Mouse (Mus musculus): ENCODE results near the gene Gm17655. TPM values are rescaled to one million over a fixed set of nuclear protein-coding genes. Genes with fewer than 3 reads are reported as not detected.
"Not testable (repeated sequence)": the region's sequence is repeated elsewhere in the genome, so short reads cannot be mapped to it uniquely, and the experiment has no call there.

The Gm17655 gene
- total RNA-seq (2021) = 1 to 10 TPM; 1.2 to 2.6 TPM

GRCm38 (mm10) chr5:110072413-110072812 lies at the start of gene Gm17655:
Gene Gm17655, minus strand, starts transcription at chr5:110072513.
- intact Hi-C loops (cut with DNase I); DNase-seq (ENCODE audit: low spot score): not testable (repeated sequence)

DNA sequence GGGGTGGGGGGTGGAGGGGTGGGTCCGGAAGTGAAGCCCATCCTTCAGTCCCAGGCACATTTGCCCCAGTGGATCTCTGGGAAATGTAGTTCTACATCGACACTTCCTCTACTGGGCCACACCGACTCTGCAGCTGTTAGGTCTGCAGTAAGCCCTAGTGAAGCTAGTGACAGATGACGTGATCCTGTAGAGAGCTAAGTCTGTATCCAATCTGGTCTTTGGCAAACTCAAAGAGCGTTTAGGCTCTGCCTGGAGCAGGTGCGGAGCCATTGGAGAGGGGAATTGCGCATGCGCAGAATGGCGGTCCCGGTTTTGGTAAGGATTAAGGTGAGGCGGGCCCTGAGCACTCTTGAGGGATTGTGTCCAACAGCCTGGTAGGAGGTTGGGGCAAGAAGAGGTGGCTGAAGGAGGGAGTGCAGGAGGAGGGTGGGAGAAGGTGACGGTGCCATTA lies 37.7 kb upstream of the Gm17655 start, which contains the start of gene Zfp605:
Gene Zfp605, plus strand, starts transcription at position 102 of the 451 bp plus-strand sequence.
- DNase-seq (ENCODE audit: low spot score) = peak; percentile 70
- intact Hi-C loops (cut with DNase I) = loop anchor here (2.0 kb wide), 1 partner anchor 25 kb away; the partner anchor contains the start of gene Chfr

- intact Hi-C loops (cut with DNase I) = no loop called here
- DNase-seq (ENCODE audit: low spot score) = no peak
These were observed 36.0 kb upstream of the Gm17655 start for GRCm38 (mm10) chr5:110108305-110108628.

DNA sequence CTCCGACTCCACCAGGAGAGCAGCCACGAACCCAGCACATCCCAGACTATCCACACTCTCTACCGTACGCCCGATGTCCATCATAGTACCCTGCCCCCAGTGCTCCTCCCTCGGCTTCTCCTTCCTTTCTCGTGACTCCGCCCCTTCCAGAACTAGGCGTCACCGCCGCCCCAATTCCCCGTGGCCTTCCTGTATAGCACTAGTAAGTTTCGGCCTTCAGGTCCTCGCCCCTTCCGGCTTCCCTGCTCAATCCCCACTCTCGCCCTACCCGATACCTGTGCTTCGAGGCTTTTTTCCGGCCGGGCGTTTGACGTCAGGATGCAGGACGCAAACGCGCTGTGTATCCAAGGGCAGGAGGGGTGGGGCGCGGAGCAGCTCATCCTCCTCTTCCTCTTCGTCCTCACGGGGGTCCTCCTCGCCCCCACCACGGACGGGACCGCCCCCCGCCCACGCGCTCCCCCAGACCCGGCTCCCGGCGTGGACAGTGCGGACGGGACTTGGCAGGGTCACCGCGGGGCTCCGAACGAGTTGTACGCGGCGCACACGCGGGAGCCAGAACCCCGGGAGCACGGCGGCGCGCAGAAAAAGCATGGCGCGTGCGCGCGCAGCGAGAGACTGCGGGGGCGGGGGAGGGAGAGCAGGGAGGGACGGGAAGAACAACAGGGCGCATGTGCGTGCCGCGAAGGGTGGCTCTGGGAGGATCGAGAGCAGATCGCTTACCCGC lies 35.4 kb upstream of the Gm17655 start, which contains the start of gene Gtpbp6:
Gene Gtpbp6, minus strand, starts transcription at position 617 of the 724 bp plus-strand sequence.
- DNase-seq (ENCODE audit: low spot score) = peak; percentile 91
- intact Hi-C loops (cut with DNase I) = no loop called here

- DNase-seq (ENCODE audit: low spot score) = no peak
- intact Hi-C loops (cut with DNase I) = no loop called here
These were observed 34.7 kb upstream of the Gm17655 start for GRCm38 (mm10) chr5:110106901-110107564.

GRCm38 (mm10) chr5:110106140-110106871 lies 34.0 kb upstream of the Gm17655 start:
- intact Hi-C loops (cut with DNase I) = no loop called here
- DNase-seq (ENCODE audit: low spot score) = no peak

GRCm38 (mm10) chr5:110104616-110105380 lies 32.5 kb upstream of the Gm17655 start:
- DNase-seq (ENCODE audit: low spot score) = no peak
- intact Hi-C loops (cut with DNase I) = loop anchor here (5.0 kb wide), 1 partner anchor 73 kb away; the partner anchor contains the start of gene Golga3

GRCm38 (mm10) chr5:110103901-110104615 lies 31.7 kb upstream of the Gm17655 start:
- no peak for DNase-seq (ENCODE audit: low spot score)
- intact Hi-C loops (cut with DNase I) = loop anchor here (5.0 kb wide), 1 partner anchor 73 kb away; the partner anchor contains the start of gene Golga3

- DNase-seq (ENCODE audit: low spot score) = no peak
- intact Hi-C loops (cut with DNase I) = loop anchor here (5.0 kb wide), 1 partner anchor 74 kb away; the partner anchor contains the start of gene Golga3
These were observed 30.7 kb upstream of the Gm17655 start for GRCm38 (mm10) chr5:110102853-110103625.

- intact Hi-C loops (cut with DNase I) = loop anchor here (5.0 kb wide), 1 partner anchor 75 kb away; the partner anchor contains the start of gene Golga3
- DNase-seq (ENCODE audit: low spot score) = no peak
These were observed 30.1 kb upstream of the Gm17655 start for GRCm38 (mm10) chr5:110102429-110102828.

- intact Hi-C loops (cut with DNase I) = loop anchor here (5.0 kb wide), 1 partner anchor 75 kb away; the partner anchor contains the start of gene Golga3
- no peak for DNase-seq (ENCODE audit: low spot score)
These were observed 29.5 kb upstream of the Gm17655 start for GRCm38 (mm10) chr5:110101716-110102347.

GRCm38 (mm10) chr5:110100921-110101631 lies 28.8 kb upstream of the Gm17655 start:
- no peak for DNase-seq (ENCODE audit: low spot score)
- intact Hi-C loops (cut with DNase I) = loop anchor here (5.0 kb wide), 1 partner anchor 76 kb away; the partner anchor contains the start of gene Golga3

- no peak for DNase-seq (ENCODE audit: low spot score)
- intact Hi-C loops (cut with DNase I) = loop anchor here (5.0 kb wide), 1 partner anchor 77 kb away; the partner anchor contains the start of gene Golga3
These were observed 27.6 kb upstream of the Gm17655 start, which contains the start of gene Plcxd1 for GRCm38 (mm10) chr5:110099656-110100580. Gene Plcxd1, plus strand, starts transcription at chr5:110099969.

DNA sequence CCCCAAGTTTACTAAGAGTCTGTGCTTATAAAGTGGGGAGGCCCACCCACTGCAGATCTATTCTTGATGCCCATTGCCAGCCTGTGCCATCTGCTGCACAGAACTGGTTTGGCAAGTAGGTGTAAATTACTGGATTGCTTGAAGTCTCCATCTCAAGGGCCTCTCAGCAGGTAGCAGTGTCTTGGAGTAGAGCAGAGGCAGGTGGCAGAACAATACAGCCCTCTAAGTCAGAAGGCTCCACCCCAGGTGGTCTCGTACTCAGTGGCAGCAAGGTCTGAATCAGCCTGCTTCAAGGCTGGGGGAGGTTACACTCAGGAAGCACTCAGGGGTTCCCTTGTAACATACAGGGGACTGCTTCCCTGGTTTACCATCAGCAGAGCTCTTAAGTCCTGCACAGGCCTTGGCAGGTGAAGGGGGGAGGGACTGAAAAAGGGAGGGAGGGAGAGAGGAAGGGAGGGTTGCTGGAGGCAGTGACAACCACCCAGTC lies 26.7 kb upstream of the Gm17655 start:
- intact Hi-C loops (cut with DNase I) = no loop called here
- no peak for DNase-seq (ENCODE audit: low spot score)

DNA sequence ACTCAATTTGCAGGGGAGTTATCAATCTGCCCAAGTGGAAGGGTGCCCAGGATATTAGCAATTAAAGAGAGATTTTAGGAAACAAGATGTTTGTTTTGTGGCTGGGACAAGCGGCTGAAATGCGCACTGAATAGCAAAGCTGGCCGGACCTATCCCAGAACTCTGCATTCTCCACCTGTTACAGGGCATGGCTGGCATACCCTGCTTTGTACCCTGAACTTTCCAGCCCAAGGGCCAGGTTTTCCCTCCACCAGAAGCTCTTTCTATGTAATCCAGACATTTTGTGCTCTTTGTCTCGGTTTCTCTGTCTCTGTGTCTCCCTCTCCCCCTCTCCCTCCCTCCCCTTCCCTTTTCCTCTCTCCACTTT lies 22.5 kb upstream of the Gm17655 start:
- DNase-seq (ENCODE audit: low spot score) = no peak
- intact Hi-C loops (cut with DNase I) = no loop called here
